Mouse (Mus musculus): ENCODE measurements around the gene Actb.
"Not testable (repeated sequence)": the region's sequence is repeated elsewhere in the genome, so short reads cannot be mapped to it uniquely, and the experiment has no call there.

The Actb gene

DNA sequence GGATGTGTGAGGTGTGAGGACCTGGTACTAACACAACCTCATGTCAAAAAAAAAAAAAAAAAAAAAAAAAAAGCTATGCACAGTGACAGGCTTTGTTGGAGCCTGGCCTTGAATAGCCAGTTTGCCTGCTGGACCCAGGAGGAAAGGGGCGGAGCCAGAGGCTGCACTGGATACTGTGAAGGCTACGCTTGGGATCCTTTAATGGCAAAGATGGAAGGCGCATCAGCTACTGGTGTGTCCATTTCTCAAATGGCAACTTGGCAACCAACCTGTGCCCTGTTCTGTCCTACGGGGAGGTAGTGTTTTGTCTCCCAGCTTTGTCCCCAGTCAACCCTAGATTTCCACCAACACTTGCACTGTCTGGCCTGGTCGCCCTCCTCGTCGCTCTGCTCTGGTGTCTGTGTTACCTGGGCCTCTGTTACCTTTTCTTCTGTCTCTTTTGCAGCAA, 5.2 kb downstream of the Actb start:
- DNase-seq, result no peak

- no peak for DNase-seq
Observed at GRCm38 (mm10) chr5:142900651-142901050, 5.9 kb downstream of the Actb start.

DNA sequence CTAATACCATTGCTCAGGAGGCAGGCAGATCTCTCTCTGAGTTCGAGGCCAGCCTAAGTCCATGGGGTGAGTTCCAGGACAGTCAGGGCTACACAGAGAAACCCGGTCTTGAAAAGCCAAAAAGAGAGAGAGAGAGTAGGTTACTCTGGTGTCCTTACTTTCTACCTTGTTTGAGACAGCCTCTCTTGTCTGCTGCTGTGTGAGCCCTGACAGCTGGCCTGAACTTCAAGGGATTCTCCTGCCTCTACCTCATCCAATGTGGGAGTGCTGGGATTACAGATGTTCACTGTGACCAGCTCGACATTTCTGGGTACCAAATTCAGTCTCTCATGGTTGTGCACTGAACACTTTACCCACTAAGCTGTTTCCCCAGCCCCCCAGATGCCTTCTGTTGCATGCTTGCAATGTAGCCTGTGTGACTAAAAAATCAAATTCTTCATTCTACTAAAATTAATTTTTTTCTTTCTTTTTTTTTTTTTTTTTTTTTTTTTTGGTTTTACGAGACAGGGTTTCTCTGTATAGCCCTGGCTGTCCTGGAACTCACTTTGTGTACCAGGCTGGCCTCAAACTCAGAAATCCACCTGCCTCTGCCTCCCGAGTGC, 6.5 kb downstream of the Actb start:
- no peak for DNase-seq

DNA sequence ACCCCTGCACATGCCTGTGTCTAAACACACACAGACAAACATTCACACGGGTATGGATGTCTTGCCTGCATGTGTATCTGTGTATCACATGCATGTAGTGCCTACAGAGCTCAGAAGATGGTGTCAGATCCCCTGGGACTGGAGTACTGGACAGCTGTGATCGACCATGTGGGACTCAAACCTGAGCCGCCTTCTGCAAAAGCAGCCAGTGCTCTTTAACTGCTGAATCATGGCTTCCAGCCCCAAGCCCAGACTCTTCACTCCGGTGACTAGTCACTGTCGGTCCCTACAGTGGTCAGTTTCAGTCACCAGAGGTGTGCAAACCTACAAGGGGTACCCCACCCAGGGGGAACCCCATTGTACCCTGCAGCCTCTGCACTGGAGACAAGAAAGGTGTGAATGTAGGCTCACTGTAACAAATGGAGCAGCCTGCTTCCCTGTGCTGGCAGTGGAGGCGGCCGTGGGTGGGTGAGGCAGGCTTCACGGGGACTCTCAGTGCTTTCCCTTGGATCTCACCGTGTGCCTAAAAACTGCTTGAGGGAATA, 7.4 kb downstream of the Actb start:
- no peak for DNase-seq

DNA sequence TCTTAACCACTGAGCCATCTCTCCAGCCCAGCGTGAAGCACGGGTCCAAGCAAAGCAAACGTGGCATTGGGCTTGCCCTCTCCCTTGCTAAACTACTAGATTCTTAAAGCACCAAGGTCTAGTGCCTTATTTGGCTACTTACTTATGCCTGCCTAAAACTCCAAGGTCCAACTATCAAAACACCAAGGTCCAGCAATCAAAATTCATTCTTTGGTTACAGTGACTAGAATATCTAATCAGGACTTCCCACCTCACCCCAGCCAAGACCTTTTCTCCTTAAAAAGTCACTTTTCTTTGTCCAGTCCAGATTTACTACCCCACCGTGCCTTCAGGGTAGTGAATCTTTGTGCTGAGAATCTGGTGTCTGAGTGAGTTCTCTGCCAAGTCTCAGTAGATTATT, 8.2 kb downstream of the Actb start:
- no peak for DNase-seq

GRCm38 (mm10) chr5:142897568-142898248, 8.8 kb downstream of the Actb start:
- DNase-seq, result no peak

DNA sequence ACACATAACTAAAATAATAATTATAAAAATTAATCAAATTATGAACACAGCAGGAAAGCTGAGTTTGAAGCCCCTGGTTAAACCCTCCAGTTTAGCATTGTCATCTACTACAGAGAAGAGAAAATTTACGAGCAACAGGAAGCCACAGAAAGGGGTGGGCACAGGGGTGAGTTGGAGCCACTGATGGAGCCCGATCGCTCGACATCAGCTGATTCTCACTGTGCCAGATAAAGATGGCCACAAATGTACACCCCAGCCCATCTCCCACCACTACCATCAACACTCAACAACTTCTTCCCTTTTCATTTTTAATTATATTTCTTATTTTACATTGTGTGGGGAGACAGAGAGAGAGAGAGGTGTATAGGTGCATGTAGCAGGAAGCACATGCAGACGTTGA, 9.8 kb downstream of the Actb start:
- no peak for DNase-seq

DNA sequence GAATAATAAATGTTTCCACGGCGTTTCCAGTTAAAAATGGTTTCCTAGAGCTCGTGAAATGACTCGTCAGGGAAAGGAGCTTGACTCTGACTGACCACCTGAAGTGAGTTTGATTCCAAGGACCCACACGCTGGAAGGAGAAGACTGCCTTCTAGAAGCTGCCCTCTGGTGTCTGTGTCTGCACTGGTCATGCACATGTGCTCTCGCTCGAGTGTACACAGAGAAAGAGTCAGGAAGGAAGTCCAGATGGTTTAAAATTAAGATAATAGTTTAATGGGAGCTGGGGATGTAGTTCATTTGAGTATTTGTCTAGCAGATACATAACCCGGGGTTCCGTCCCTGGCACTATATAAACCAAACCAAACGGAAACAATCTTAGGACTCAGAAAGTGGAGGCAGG, 10.4 kb downstream of the Actb start:
- no peak for DNase-seq

DNA sequence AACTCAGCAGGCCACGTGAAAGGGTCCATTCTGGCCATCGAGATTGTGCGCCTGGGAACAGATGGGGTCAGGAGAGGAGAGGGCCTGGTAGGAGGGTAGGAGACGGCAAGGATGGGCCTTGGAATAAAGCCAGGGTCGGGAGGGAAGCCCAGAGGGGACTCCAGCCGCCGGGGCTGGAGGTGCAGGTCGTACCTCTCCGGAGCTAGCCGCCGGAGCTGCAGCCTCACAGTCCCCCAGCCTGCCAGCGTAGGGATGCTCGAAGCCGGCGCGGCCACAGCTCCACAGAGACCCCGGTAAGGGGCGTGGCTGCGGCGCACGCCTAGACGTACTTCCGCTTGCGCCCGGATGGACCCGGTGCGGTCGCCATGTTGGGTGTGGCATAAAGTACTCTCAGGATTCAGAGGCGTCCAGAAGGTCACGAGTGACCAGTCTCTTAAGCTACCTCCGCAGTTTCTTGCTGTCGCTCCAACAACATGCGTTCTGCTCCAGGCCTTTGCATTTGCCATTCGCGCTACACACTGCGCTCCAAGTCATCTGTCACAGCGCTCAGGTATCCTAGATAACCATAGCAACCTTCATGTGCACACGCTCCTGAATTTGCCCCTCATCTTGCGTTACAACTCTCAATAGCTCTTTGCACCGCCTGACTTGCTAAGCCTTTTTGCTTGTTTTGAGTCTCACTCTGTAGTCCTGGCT, 11.5 kb downstream of the Actb start, which contains the start of gene Fbxl18:
Gene Fbxl18, minus strand, starts transcription at position 504 of the 696 bp plus-strand sequence.
- peak; percentile 88 to 89 for DNase-seq

DNA sequence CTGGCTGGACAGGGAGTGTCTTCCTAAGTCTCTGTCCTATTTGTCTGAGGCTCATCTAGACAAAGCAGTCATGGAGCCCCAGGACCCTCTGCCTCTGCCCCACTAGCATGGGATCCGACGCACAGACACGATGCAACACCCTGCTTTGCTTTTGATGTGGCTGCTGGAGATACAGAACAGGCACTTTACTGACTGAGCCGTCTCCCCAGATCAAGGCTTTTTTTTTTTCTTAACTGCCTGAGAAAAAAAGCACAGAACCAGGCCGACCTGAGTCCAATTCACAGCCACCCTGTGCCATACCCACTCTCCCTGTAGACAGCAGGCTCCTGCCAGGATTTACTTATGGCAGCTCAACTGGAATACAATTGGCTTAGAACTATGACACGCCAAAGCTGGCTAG, 15.2 kb downstream of the Actb start:
- peak; percentile 46 to 60 for DNase-seq

DNA sequence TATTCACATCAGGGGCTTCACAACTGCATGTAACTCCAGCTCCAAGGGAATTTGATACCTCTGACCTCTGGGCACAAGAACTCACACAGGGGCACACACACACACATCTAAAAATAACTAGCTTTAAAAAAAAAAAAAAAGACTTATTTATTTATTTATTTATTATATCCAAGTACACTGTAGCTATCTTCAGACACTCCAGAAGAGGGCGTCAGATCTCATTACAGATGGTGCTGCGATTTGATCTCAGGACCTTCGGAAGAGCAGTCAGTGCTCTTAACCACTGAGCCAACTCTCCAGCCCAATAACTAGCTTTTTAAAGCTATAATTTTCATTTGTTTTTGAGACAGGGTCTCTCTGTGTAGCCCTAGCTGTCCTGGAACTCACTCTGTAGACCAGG, 19.0 kb downstream of the Actb start:
- DNase-seq, result not testable (repeated sequence)

- DNase-seq, result no peak
Observed at GRCm38 (mm10) chr5:142886761-142887160, 19.8 kb downstream of the Actb start.

DNA sequence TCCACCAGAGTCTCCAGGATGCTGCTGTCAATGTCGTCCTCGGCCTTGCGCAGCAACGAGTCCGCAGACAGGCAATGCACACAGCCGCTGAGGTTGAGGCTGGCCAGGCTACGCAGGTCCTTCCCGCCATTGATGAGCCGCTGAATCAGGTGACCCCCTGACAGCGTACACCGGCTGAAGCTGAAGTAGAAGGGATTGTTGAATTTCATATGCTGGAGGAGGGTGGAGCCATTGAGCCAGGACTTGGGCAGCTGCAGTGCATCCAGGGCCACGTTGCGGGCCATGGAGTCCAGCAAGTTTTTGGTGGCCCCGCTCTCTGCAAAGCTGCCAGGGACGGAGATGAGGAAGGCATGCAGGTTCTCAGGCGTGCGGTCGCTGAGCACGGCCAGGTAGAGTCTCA, 20.4 kb downstream of the Actb start:
- no peak for DNase-seq

DNA sequence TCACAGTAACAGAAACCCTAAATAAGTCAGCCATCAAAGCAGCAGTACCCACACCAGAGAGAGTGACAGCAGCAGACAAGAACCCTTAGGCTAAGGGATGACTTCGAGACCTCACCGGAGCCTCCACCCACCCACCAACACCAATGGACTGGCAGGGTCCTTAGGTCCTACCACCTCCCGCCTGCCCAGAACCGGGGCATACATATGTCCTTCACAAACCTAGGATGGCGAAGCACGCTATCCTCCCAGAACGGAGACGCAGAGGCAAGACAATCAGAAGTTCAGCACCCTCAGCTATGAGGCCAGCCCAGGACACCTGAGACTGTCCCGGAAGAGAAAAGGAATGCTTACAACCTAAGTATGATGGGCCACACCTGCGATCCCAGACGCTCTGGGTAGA, 24.1 kb downstream of the Actb start:
- no peak for DNase-seq

DNA sequence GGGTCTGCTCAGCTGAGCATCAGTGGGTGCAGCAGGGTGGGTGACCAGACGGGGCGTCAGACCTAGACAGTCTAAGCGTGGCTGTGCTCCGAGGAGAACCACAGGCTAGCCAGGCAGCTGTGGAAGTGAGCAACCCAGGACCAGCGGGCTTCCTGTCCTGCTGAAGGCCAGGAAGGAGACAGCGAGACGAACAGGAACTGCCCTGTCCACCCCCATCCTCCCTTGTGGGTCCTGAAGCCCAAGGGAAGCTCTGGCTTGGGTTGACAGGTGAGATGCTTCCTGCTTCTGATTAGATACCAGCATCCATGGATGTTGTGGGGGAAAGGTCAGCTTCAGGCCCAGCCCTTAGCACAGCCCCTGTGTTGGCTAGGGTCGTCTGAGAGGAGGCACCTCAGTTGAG, 24.6 kb downstream of the Actb start:
- DNase-seq, result no peak

GRCm38 (mm10) chr5:142880806-142881516, 25.6 kb downstream of the Actb start:
- DNase-seq, result peak in 1 of 2 experiments; percentile 48

DNA sequence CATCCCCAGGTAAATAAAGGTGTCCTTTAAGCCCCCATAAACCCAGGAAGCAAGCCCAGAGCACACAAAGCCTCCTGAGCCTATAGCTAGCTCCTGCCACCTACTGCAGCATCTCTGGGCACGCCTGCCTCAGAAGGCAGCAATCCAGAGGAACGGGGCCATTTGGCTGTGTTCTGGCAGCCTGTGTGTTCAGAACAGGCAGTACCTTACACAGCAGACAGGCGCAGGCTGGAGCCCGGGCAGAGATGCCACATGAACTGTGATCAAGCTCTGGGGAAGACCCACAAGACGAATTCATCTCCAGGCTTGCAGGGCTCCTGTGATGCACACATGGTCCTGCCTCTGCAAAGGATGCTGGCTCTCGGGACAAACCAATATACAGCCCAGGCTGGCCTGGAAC, 26.3 kb downstream of the Actb start:
- DNase-seq, result no peak

- peak; percentile 77 to 80 for DNase-seq
Observed at GRCm38 (mm10) chr5:142879318-142880175, 27.0 kb downstream of the Actb start.

- DNase-seq, result no peak
Observed at GRCm38 (mm10) chr5:142878570-142878969, 28.0 kb downstream of the Actb start.

GRCm38 (mm10) chr5:142877337-142878280, 28.9 kb downstream of the Actb start:
- DNase-seq, result peak; percentile 93 to 95

GRCm38 (mm10) chr5:142876896-142877295, 29.7 kb downstream of the Actb start:
- DNase-seq, result no peak

Measured in thymus, postnatal 36 days (tissue).